Mouse (Mus musculus) forebrain, embryonic 14.5 days (tissue): ENCODE measurements around the gene Wiz. TPM values are rescaled to one million over a fixed set of nuclear protein-coding genes. Genes with fewer than 3 reads are reported as not detected.

Experiments used
- ATAC-seq: fragments of 200-750 bp; cut with Nextera tagmentation; 2 replicates; pipeline ENCODE4 v1.8.0; 2017; ENCODE audit warnings: mild to moderate bottlenecking, moderate library complexity
- DNase-seq: peaks from one replicate; pipeline ENCODE4 v3.0.0-alpha.2; 2015; ENCODE audit warnings: low spot score
- H3K27ac ChIP-seq: fragments of 300-500 bp; sonication (generic); 2 replicates; pipeline ENCODE4 v1.5.1; 2014; ENCODE audit warnings: low read depth, mild to moderate bottlenecking, control low read depth, low read length, moderate library complexity
- H3K27me3 ChIP-seq: fragments of 300-500 bp; sonication (generic); replicated peaks from 2 replicates; pipeline ENCODE4 v1.6.1; 2014; ENCODE audit warnings: low read length, control low read depth, mixed read lengths; ENCODE audit not compliant: control insufficient read depth, insufficient read depth
- H3K36me3 ChIP-seq: fragments of 300-500 bp; sonication (generic); 2 replicates; pipeline ENCODE4 v1.6.1; 2014; ENCODE audit warnings: low read length, control low read depth; ENCODE audit not compliant: control insufficient read depth, insufficient read depth
- H3K4me1 ChIP-seq: fragments of 300-500 bp; sonication (generic); 2 replicates; pipeline ENCODE4 v1.6.1; 2014; ENCODE audit warnings: antibody characterized with exemption, low read length, control low read depth; ENCODE audit not compliant: control insufficient read depth, insufficient read depth
- H3K4me2 ChIP-seq: fragments of 300-500 bp; sonication (generic); 2 replicates; pipeline ENCODE4 v1.6.1; 2014; ENCODE audit warnings: mild to moderate bottlenecking, control low read depth, low read length
- H3K4me3 ChIP-seq: fragments of 300-500 bp; sonication (generic); 2 replicates; pipeline ENCODE4 v1.5.1; 2014; ENCODE audit warnings: low read depth, low read length, control low read depth
- H3K9ac ChIP-seq: fragments of 300-500 bp; sonication (generic); 2 replicates; pipeline ENCODE4 v1.6.1; 2014; ENCODE audit warnings: mild to moderate bottlenecking, low read length, control low read depth, moderate library complexity
- H3K9me3 ChIP-seq: fragments of 300-500 bp; sonication (generic); replicated peaks from 2 replicates; pipeline ENCODE4 v1.6.1; 2016; ENCODE audit warnings: low read length, control low read depth, mixed read lengths; ENCODE audit not compliant: control insufficient read depth
- WGBS: fragments of 180-500 bp; shearing (Covaris S2); extraction: QIAGEN DNeasy Blood & Tissue Kit; methylation state at CpG from one replicate; pipeline ENCODE4 v1.1.7; 2014; 5-methylcytosine and 5-hydroxymethylcytosine counted together
- polyA plus RNA-seq: library from polyadenylated mRNA; unstranded; fragments of >200 nt; fragmentation: Nextera tagmentation; extraction: Ambion mirVana; gene quantifications from 2 replicates; pipeline ENCODE4 v1.2.1, GENCODE M21; 2014

The Wiz gene
- polyA plus RNA-seq, 1 experiment from 2014 or later, result 29.2 TPM

DNA sequence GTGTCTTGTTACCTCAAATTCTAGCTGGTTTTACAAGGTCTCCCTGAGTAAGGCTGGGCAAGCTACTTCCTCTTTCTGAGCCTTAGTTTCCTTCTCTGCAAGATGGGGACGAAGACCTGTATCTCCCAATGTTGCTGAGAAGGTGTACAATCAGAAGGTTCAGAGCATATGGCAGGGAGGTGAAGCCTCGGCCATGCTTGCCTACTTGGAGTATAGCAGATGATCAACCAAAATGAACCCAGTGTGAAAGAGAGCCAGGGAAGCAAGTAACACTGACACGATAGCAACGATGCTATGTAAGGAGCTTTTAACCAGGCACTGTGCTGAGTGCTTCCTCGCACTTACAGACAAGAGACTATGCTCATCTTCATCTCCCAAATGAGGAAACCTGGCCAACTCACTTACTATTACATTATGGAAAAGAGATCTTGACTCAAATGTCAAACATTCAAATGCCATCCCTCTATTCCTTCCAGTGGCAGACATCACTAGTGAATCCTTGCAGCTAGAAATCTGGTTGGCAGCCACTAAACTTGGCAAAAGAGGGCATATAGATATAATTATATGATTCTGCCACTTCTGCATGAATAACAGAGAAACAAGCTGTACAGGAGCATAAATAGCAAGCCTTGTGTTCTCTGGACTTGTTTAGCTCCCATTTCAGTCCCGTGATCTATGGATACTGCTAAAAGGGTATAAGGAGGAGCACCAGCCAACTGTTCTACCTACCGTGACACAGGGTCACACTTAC lies 30.9 kb downstream of the Wiz start:
- Histone ChIP-seq H3K27ac (no peak overlapping the region), H3K36me3 (peaks cover 94% of the 10 kb centered on the region), H3K27me3 (no peaks in the 10 kb centered on the region), H3K4me1 (peaks cover 14% of the 10 kb centered on the region), H3K9me3 (no peaks in the 10 kb centered on the region), H3K4me3 (no peak overlapping the region), H3K4me2 (no peak overlapping the region), H3K9ac (no peak overlapping the region)
- 93% methylated on average over 7 of the region's 7 CpGs for WGBS
- ATAC-seq (no peak), DNase-seq (no peak)

DNA sequence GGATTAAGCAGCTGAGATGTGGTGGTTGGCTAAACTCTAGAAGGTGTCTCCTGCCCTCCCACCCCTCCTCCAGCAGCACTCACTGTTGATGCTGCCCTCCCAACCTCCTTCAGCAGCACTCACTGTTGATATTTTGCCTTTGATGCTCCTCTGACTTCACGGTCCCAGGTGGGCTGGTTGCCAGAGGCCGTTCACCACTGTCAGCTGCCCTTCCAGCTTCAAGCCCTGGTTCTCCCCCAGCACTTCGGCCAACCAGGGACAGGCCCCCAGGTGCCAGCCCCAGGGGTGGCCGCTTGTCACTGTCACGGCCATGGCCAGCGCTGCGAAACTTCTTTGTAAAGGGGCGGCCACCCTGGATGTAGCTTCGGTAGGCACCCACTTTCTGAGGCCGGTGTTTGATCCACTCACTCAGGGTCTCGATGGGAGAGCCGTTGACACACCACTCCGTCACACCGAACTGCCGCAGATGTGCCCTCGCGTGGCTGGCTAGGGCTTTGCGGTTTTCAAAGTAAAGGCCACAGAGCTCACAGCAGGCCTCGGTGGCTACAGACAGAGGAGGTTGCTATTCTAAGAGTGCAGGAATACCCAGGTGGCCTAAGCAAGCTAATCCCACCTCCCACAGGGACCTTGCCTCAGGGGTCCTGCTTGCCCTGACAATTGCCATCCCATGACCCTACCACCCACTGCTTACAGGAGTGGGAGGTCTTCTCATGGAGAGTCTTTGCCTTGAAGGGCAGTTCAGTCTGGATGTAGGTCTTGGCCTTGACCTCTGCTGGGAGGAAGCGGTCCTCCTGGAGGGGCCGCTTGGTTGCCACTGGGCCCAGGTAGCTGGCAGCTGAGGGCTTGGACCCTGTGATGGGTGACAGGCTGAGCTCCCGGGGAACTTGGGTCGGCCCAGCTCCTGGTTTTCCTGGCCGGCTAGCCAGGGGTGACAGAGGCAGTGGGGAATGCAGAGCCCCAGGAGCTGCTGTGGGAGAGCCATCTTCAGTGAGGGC lies 32.2 kb downstream of the Wiz start:
- Histone ChIP-seq H3K27me3 (no peaks in the 10 kb centered on the region), H3K9ac (no peak overlapping the region), H3K4me3 (no peak overlapping the region), H3K9me3 (no peaks in the 10 kb centered on the region), H3K4me1 (peaks cover 1% of the 10 kb centered on the region), H3K36me3 (peaks cover 91% of the 10 kb centered on the region), H3K4me2 (no peak overlapping the region), H3K27ac (no peak overlapping the region)
- WGBS, result 87% methylated on average over 24 of the region's 24 CpGs
- DNase-seq (no peak), ATAC-seq (no peak)

DNA sequence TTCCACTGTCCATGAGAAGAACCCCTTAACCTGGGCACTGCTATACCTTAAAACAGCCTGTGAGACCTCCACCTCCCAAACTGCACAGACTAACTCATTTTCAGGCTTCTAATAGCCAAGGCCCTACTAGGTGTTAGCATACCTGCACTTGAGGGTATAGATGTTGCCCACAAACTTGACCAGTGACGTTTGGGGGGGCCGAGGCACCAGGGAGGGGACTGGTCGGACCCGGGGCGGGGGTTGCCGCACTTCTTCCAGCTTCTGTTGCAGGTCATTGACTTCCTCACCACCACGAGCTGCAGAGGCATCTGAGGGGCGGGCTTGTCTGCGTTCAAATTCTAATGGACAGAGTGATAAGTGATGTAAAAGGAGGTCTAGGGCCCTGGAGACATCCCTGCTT lies 33.0 kb downstream of the Wiz start:
- Histone ChIP-seq H3K9ac (no peak overlapping the region), H3K4me3 (no peak overlapping the region), H3K9me3 (no peaks in the 10 kb centered on the region), H3K27ac (no peak overlapping the region), H3K4me1 (no peaks in the 10 kb centered on the region), H3K27me3 (no peaks in the 10 kb centered on the region), H3K4me2 (no peak overlapping the region), H3K36me3 (peaks cover 85% of the 10 kb centered on the region)
- WGBS, result 92% methylated on average over 9 of the region's 9 CpGs
- DNase-seq (no peak), ATAC-seq (no peak)

DNA sequence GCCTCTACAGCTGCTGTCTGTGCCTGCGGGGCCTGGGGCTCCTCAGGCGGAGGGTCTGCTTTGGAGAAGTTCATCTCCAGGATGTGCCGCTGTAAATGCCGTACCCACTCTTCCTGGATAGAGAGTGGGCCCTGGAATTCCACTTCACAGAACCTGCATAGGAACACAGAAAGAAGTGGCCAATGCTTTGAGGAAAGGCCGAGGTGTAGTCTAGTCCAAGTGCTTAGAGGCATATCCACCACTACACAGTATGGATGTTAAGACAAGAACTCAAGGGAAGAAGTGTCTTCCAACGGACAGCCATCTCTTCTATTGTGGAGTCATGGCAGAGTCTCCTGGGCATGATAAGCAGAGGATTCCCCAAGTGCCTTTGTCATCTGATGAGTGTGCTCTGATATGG lies 34.2 kb downstream of the Wiz start:
- no peak overlapping the region for H3K4me2 ChIP-seq
- H3K9me3 ChIP-seq, result no peaks in the 10 kb centered on the region
- H3K4me1 ChIP-seq, result no peaks in the 10 kb centered on the region
- H3K36me3 ChIP-seq, result peaks cover 73% of the 10 kb centered on the region
- 94% methylated on average over 6 of the region's 6 CpGs for WGBS
- no peaks in the 10 kb centered on the region for H3K27me3 ChIP-seq
- ATAC-seq (no peak), DNase-seq (no peak)
- H3K4me3 ChIP-seq, result no peak overlapping the region
- H3K9ac ChIP-seq, result no peak overlapping the region
- no peak overlapping the region for H3K27ac ChIP-seq

DNA sequence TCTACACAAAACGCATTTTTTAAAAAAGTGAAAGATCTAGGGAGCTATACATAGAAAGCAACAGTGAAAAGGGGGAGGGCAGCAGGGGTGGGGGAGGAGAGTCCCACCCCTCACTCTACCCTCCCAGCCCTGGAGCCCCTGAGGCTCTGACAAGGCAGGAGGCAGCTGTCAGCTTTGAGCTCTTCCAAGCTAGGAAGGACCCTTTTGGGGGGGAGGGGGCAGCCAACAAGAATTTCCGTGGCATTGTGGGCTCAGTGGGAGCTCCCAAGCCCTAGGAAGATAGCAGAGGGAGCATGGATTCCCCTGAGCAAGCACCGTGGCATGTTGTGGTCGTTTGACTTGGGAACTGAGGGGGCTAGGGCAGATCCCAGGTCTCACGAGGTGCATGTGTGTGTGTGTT lies 35.0 kb downstream of the Wiz start:
- H3K4me3 ChIP-seq, result no peak overlapping the region
- DNase-seq (peak; percentile 44), ATAC-seq (no peak)
- no peaks in the 10 kb centered on the region for H3K27me3 ChIP-seq
- 61% methylated on average over 5 of the region's 5 CpGs for WGBS
- H3K36me3 ChIP-seq, result peaks cover 64% of the 10 kb centered on the region
- H3K4me1 ChIP-seq, result no peaks in the 10 kb centered on the region
- no peaks in the 10 kb centered on the region for H3K9me3 ChIP-seq
- no peak overlapping the region for H3K4me2 ChIP-seq
- H3K27ac ChIP-seq, result peak overlapping the region; percentile 6; the same call in 1 of the 2 replicates
- no peak overlapping the region for H3K9ac ChIP-seq

DNA sequence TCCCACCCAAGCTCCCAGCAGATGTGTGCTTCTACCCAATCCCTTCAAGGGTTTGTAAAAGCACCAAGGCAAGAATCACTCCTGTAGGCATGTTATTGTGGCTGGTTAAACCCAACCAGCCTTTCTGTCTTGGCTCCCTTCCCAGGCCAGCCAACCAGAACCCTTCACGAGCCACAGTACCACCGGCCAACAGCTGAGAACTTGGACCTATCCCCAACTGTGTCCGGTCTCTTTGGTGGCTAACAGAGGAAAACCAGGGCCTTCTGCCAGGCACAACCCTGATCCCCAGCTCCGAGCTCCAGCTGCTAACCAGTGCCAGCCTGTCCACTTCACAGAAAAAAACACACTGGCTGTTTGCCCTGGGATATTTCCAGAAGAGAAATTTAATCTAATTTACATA lies 35.5 kb downstream of the Wiz start:
- H3K36me3 ChIP-seq, result peaks cover 59% of the 10 kb centered on the region
- H3K9ac ChIP-seq, result no peak overlapping the region
- ATAC-seq, result no peak
- no peak overlapping the region for H3K4me2 ChIP-seq
- 56% methylated on average over 4 of the region's 4 CpGs for whole genome bisulfite sequencing
- peak; percentile 74 for DNase-seq
- no peaks in the 10 kb centered on the region for H3K27me3 ChIP-seq
- no peak overlapping the region for H3K4me3 ChIP-seq
- H3K27ac ChIP-seq, result 0 out of 2 replicates have a peak overlapping the region, but pooled peaks have one; percentile 18
- no peaks in the 10 kb centered on the region for H3K9me3 ChIP-seq
- H3K4me1 ChIP-seq, result no peaks in the 10 kb centered on the region

DNA sequence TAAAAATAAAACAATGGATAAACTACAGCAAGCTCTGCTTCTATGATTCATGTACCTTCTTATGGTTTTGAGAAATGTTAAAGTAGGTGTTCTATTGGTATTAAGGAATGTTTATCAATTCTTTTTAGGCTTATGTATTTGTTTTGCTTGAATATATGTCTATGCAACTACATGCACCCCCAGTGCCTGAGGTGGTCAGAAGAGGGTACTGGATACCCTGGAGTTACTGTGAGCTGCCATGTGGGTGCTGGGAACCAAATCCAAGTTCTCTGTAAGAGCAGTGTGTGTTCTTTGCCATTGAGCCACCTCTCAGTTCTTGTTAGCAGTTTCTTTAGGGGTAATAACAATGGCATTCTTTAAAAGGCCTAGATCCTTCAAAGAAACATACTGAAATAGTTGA lies 37.5 kb downstream of the Wiz start:
- ATAC-seq (no peak), DNase-seq (no peak)
- no peak overlapping the region for H3K27ac ChIP-seq
- H3K4me1 ChIP-seq, result peaks cover 3% of the 10 kb centered on the region; the same call in 1 of the 2 replicates
- H3K27me3 ChIP-seq, result no peaks in the 10 kb centered on the region
- H3K4me2 ChIP-seq, result no peak overlapping the region
- H3K36me3 ChIP-seq, result peaks cover 40% of the 10 kb centered on the region
- no peak overlapping the region for H3K9ac ChIP-seq
- no peaks in the 10 kb centered on the region for H3K9me3 ChIP-seq
- no peak overlapping the region for H3K4me3 ChIP-seq

DNA sequence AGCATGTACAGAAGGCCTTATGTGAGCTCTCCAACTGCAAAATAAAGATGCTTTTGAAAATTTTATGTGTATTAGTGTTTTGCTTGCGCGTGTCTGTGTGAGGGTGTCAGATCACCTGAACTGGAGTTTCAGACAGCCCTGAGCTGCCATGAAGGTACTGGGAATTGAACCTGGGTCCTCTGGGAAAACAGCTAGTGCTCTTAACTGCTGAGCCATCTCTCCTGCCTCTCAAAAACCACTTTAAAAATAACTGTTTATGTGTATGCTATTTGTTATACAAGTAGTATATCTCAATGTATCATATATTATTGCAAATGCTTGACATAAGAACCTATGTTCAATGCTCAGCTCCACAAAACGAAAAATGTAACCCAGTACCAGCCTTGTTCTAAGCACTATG lies 38.0 kb downstream of the Wiz start:
- Histone ChIP-seq H3K36me3 (peaks cover 35% of the 10 kb centered on the region), H3K4me1 (peaks cover 3% of the 10 kb centered on the region; the same call in 1 of the 2 replicates), H3K4me2 (peak overlapping the region; percentile 75), H3K4me3 (peak overlapping the region; percentile 75; the same call in 1 of the 2 replicates), H3K9ac (0 out of 2 replicates have a peak overlapping the region, but pooled peaks have one; percentile 35), H3K27ac (no peak overlapping the region), H3K9me3 (no peaks in the 10 kb centered on the region), H3K27me3 (no peaks in the 10 kb centered on the region)
- DNase-seq (no peak), ATAC-seq (no peak)
- 68% methylated on average over 3 of the region's 3 CpGs for WGBS
